Mouse (Mus musculus) C2C12 (cell line): ENCODE results near the gene Tbc1d22a.

Experiments
- CTCF ChIP-seq: IDR thresholded peaks from one replicate; pipeline ENCODE4 v1.5.1; 2011; ENCODE audit not compliant: control insufficient read depth, insufficient read depth, insufficient read length
- MYOD1 ChIP-seq: IDR thresholded peaks from one replicate; pipeline ENCODE4 v1.6.1; 2011; ENCODE audit warnings: low read depth; ENCODE audit not compliant: control insufficient read depth, insufficient read length
- USF1 ChIP-seq: IDR thresholded peaks from one replicate; pipeline ENCODE4 v1.6.1; 2011; ENCODE audit warnings: low read depth, mild to moderate bottlenecking, control low read depth, moderate library complexity

- TF ChIP-seq CTCF (no peak), USF1 (no peak), MYOD1 (no peak)
Observed at GRCm38 (mm10) chr15:86294426-86294825, 80.2 kb downstream of the Tbc1d22a start.
